Mouse (Mus musculus) lung, postnatal 0 days (tissue): ENCODE results near the gene Cd4. TPM values are rescaled to one million over a fixed set of nuclear protein-coding genes. Genes with fewer than 3 reads are reported as not detected.

ENCODE experiments used
- ATAC-seq: fragments of 200-750 bp; cut with Nextera tagmentation; 2 replicates; pipeline ENCODE4 v1.8.0; 2017; ENCODE audit warnings: moderate library complexity
- DNase-seq: peaks from one replicate; pipeline ENCODE4 v3.0.0-alpha.2; 2016; ENCODE audit warnings: low spot score
- H3K27ac ChIP-seq: fragments of 300-500 bp; sonication (generic); 2 replicates; pipeline ENCODE4 v1.5.1; 2014; ENCODE audit warnings: antibody characterized with exemption, mild to moderate bottlenecking, low read length, mixed read lengths
- H3K27me3 ChIP-seq: fragments of 300-500 bp; sonication (generic); replicated peaks from 2 replicates; pipeline ENCODE4 v1.6.1; 2014; ENCODE audit warnings: low read length, mixed read lengths; ENCODE audit not compliant: insufficient read depth
- H3K36me3 ChIP-seq: fragments of 300-500 bp; sonication (generic); 2 replicates; pipeline ENCODE4 v1.6.1; 2014; ENCODE audit warnings: low read length, mixed read lengths; ENCODE audit not compliant: insufficient read depth
- H3K4me1 ChIP-seq: fragments of 300-500 bp; sonication (generic); 2 replicates; pipeline ENCODE4 v1.6.1; 2014; ENCODE audit warnings: antibody characterized with exemption, low read depth, low read length, mixed read lengths; ENCODE audit not compliant: insufficient read depth
- H3K4me2 ChIP-seq: fragments of 300-500 bp; sonication (generic); replicated peaks from 2 replicates; pipeline ENCODE4 v1.6.1; 2014; ENCODE audit warnings: low read depth, mild to moderate bottlenecking, low read length, moderate library complexity, mixed read lengths
- H3K4me3 ChIP-seq: fragments of 300-500 bp; sonication (generic); 2 replicates; pipeline ENCODE4 v1.5.1; 2014; ENCODE audit warnings: low read depth, low read length
- H3K9ac ChIP-seq: fragments of 300-500 bp; sonication (generic); replicated peaks from 2 replicates; pipeline ENCODE4 v1.6.1; 2014; ENCODE audit warnings: low read depth, mild to moderate bottlenecking
- H3K9me3 ChIP-seq: fragments of 300-500 bp; sonication (generic); 2 replicates; pipeline ENCODE4 v1.6.1; 2016; ENCODE audit warnings: low read length, mixed read lengths
- CTCF ChIP-seq: IDR thresholded peaks from 2 replicates; pipeline ENCODE4 v1.5.1; 2016; ENCODE audit warnings: antibody characterized with exemption, mild to moderate bottlenecking
- EP300 ChIP-seq: IDR thresholded peaks from 2 replicates; pipeline ENCODE4 v1.6.1; 2016; ENCODE audit warnings: antibody characterized with exemption, mild to moderate bottlenecking, control low read depth
- WGBS: fragments of 180-500 bp; shearing (Covaris S2); extraction: QIAGEN DNeasy Blood & Tissue Kit; methylation state at CpG from one replicate; pipeline ENCODE4 v1.1.7; 2014; 5-methylcytosine and 5-hydroxymethylcytosine counted together
- polyA plus RNA-seq: library from polyadenylated mRNA; unstranded; fragments of >200 nt; fragmentation: Nextera tagmentation; extraction: Ambion mirVana; gene quantifications from 2 replicates; pipeline ENCODE4 v1.2.1, GENCODE M21; 2015

Gene Cd4
- polyA plus RNA-seq, 1 experiment from 2014 or later = 0.10 TPM

DNA sequence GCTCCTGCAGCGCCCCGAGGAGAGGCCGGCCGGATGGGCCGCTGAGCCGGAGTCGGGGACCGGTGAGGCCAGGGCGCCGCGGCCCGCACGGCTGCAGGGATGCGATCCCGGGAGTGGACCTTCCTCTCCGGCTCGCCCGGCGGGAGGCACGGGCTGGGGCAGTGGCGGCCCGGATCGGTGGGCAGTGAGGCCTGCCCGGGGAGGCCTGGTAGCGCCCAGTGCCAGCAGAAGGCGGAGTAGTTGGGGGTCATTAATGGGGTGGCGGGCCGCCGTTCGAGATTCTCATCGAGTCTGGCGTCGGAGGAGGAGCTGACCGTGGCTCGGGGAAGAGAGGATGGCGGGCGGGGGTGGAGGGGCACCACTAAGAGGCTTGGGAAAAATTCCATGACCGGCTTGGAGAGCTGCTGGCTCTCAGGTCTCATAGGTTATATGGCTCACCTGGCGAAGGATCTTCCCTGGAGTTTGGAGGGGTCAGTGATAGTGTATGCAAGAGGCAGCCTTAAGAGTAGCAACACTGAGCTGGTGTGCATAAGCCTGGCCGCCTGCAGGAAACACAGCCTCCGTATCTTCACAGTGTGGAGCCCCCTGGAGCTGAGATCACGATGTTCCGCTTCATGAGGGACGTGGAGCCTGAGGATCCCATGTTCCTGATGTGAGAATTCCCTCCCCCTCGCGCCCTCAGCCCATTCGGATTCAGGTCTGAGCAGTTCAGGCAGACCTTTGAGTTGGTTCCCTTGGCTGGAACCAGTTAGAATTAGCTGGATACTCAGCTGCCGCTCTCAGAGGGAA, 43.7 kb upstream of the Cd4 start:
- ATAC-seq = no peak
- WGBS = 1% methylated on average over 45 of the region's 48 CpGs
- peaks cover 12% of the 10 kb centered on the region for H3K4me1 ChIP-seq

GRCm38 (mm10) chr6:124930754-124931524, 42.9 kb upstream of the Cd4 start, which contains the start of gene Mlf2:
Gene Mlf2 (plus strand): TSS chr6:124931386.
- Histone ChIP-seq H3K4me1 (peaks cover 12% of the 10 kb centered on the region), H3K27me3 (no peaks in the 10 kb centered on the region), H3K4me3 (peak within 1 kb of the TSS; percentile 79), H3K36me3 (peaks cover 15% of the 10 kb centered on the region; the same call in 1 of the 2 replicates), H3K9me3 (no peaks in the 10 kb centered on the region), H3K27ac (peak within 1 kb of the TSS; percentile 96), H3K9ac (peak within 1 kb of the TSS; percentile 86), H3K4me2 (peak within 1 kb of the TSS; percentile 71)
- peak; percentile 99 for TF ChIP-seq CTCF
- peak; percentile 84 for TF ChIP-seq EP300
- ATAC-seq = peak; percentile 91
- peak; percentile 99 for DNase-seq
- WGBS = under 1% methylated on average over 46 of the region's 64 CpGs

More for the DNA sequence above, 43.7 kb upstream of the Cd4 start:
- H3K27me3 ChIP-seq = no peaks in the 10 kb centered on the region
- H3K4me3 ChIP-seq = peak overlapping the region; percentile 79
- peak overlapping the region; percentile 71 for H3K4me2 ChIP-seq
- peak overlapping the region; percentile 86 for H3K9ac ChIP-seq
- peak overlapping the region; percentile 96 for H3K27ac ChIP-seq
- peaks cover 22% of the 10 kb centered on the region; the same call in 1 of the 2 replicates for H3K36me3 ChIP-seq
- TF ChIP-seq CTCF = peak; percentile 70
- no peak for TF ChIP-seq EP300
- no peaks in the 10 kb centered on the region for H3K9me3 ChIP-seq
- peak; percentile 78 for DNase-seq

- no peaks in the 10 kb centered on the region for H3K9me3 ChIP-seq
- whole genome bisulfite sequencing = 13% methylated on average over 1 of the region's 1 CpGs
- H3K4me3 ChIP-seq = 0 out of 2 replicates have a peak overlapping the region, but pooled peaks have one; percentile 79
- DNase-seq (peak; percentile 82), ATAC-seq (no peak)
- H3K36me3 ChIP-seq = peaks cover 8% of the 10 kb centered on the region; the same call in 1 of the 2 replicates
- no peaks in the 10 kb centered on the region for H3K27me3 ChIP-seq
- H3K9ac ChIP-seq = no peak overlapping the region
- TF ChIP-seq CTCF = no peak
- TF ChIP-seq EP300 = no peak
- H3K27ac ChIP-seq = peak overlapping the region; percentile 96
- peak overlapping the region; percentile 71 for H3K4me2 ChIP-seq
- peaks cover 14% of the 10 kb centered on the region for H3K4me1 ChIP-seq
These were observed 42.2 kb upstream of the Cd4 start for GRCm38 (mm10) chr6:124930231-124930630.

DNA sequence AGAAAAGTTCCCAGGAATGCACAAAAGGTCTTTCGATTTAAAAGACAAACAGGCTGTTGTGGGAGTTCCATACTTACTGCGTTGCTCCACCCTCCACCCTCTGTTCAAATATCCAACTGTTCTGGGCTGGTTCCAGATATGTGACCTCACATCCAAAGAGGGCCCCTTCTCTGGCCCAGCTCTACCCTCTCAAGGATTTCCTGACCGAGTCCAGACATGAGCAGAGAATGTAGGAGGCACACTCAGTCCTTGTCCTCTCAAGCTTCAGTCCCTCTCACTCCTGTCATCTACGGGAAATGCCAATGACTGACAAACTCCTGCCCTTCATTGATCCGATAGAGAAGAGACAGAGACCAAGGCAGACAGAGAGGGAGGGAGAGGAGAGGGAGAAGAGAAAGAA, 37.9 kb upstream of the Cd4 start:
- H3K27me3 ChIP-seq = no peaks in the 10 kb centered on the region
- TF ChIP-seq EP300 = no peak
- TF ChIP-seq CTCF = no peak
- peak overlapping the region; percentile 20 for H3K9ac ChIP-seq
- peak; percentile 98 for DNase-seq
- peaks cover 20% of the 10 kb centered on the region for H3K4me1 ChIP-seq
- ATAC-seq = peak; percentile 77
- no peaks in the 10 kb centered on the region for H3K9me3 ChIP-seq
- H3K4me3 ChIP-seq = peak overlapping the region; percentile 42
- whole genome bisulfite sequencing = 9% methylated on average over 5 of the region's 5 CpGs
- H3K4me2 ChIP-seq = peak overlapping the region; percentile 52
- peak overlapping the region; percentile 95 for H3K27ac ChIP-seq
- H3K36me3 ChIP-seq = no peaks in the 10 kb centered on the region

DNA sequence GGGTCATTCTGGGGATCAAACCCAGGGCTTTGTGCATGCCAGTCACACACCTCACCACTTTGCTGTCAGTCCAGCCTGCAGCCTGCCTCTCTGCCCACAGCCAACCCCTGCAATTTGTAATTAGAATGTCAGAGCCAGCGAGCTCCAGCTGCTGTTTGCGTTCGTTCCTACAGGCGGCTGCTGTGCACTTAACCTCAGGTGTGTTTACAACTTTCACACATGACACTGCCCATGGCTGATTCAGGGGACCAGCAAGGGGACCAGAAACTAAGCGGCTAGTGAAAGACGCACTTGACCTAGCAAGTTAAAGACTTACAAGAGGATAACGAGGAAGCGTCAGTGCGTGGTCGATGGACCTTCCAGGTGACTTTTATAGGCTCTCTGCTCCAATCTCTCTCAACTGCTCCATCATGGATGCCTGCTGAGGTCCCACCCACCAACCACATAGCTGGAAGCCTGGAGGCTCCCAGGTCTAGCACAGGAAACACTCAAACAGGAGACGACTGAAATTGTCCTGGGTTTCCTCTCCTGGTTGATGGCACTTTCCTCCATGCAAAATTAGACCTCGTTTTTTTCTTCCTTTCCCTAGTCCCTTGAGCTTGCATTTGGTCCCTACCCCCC, 37.3 kb upstream of the Cd4 start:
- Histone ChIP-seq H3K27me3 (no peaks in the 10 kb centered on the region), H3K4me3 (peak overlapping the region; percentile 42), H3K4me2 (peak overlapping the region; percentile 52), H3K9ac (peak overlapping the region; percentile 20), H3K9me3 (no peaks in the 10 kb centered on the region), H3K27ac (peak overlapping the region; percentile 95), H3K36me3 (no peaks in the 10 kb centered on the region), H3K4me1 (peaks cover 24% of the 10 kb centered on the region)
- 15% methylated on average over 12 of the region's 12 CpGs for WGBS
- peak; percentile 37 for ATAC-seq
- TF ChIP-seq CTCF (peak; percentile 57), EP300 (peak; percentile 11; the same call in 1 of the 2 replicates)
- DNase-seq = peak; percentile 66

- 50% methylated on average over 4 of the region's 4 CpGs for WGBS
- Histone ChIP-seq H3K27ac (peak overlapping the region; percentile 100), H3K4me3 (no peak overlapping the region), H3K4me2 (no peak overlapping the region), H3K4me1 (peaks cover 24% of the 10 kb centered on the region), H3K9ac (no peak overlapping the region), H3K36me3 (no peaks in the 10 kb centered on the region), H3K27me3 (no peaks in the 10 kb centered on the region), H3K9me3 (no peaks in the 10 kb centered on the region)
- TF ChIP-seq EP300 (no peak), CTCF (no peak)
- DNase-seq = no peak
- no peak for ATAC-seq
These were observed 33.5 kb upstream of the Cd4 start for GRCm38 (mm10) chr6:124921539-124921938.
